Mouse (Mus musculus) CH12.LX (cell line): Measurements from ENCODE around the gene Tmem63b. TPM values are rescaled to one million over a fixed set of nuclear protein-coding genes. Genes with fewer than 3 reads are reported as not detected.

Experiments used
- DNase-seq: peaks from one replicate; pipeline ENCODE4 v3.0.0-alpha.2; 2013; ENCODE audit errors: extremely low read depth
- H3K27ac ChIP-seq: 2 replicates; pipeline ENCODE4 v1.5.1; 2012; ENCODE audit warnings: low read depth, mild to moderate bottlenecking, control low read depth, moderate library complexity; ENCODE audit not compliant: insufficient read depth
- H3K27me3 ChIP-seq: replicated peaks from 2 replicates; pipeline ENCODE3; 2012; ENCODE audit warnings: inconsistent platforms
- H3K36me3 ChIP-seq, 2 experiments: replicated peaks in 1 of 2; 2 replicates each; pipeline versions ENCODE3 to v1.6.1; 2012; ENCODE audit warnings: inconsistent platforms in 1 of 2, low read length in 1 of 2, mild to moderate bottlenecking in 1 of 2, mixed read lengths in 1 of 2, moderate library complexity in 1 of 2; ENCODE audit not compliant: control insufficient read depth in 1 of 2, insufficient read depth in 1 of 2
- H3K4me1 ChIP-seq, 2 experiments: 2 replicates each; pipeline ENCODE4 v1.6.1; 2012; ENCODE audit warnings: inconsistent platforms in 1 of 2, moderate library complexity in 1 of 2; ENCODE audit not compliant: insufficient read depth in 2 of 2, control insufficient read depth in 1 of 2
- H3K4me2 ChIP-seq: 2 replicates; pipeline ENCODE4 v1.6.1; 2012; ENCODE audit warnings: low read depth, mild to moderate bottlenecking, control low read depth; ENCODE audit not compliant: poor library complexity, insufficient read depth, severe bottlenecking
- H3K4me3 ChIP-seq, 3 experiments: fragments of 150-350 bp in 1 of 3; sonication (generic) in 1 of 3; replicated peaks in 1 of 3; 2 replicates each; pipeline versions ENCODE3 to v1.5.1; 2011 to 2012; ENCODE audit warnings: low read depth in 2 of 3, low read length in 2 of 3, mild to moderate bottlenecking in 2 of 3, moderate library complexity in 2 of 3, control low read depth in 1 of 3, improper control_type of control experiment in 1 of 3, inconsistent platforms in 1 of 3, mixed read lengths in 1 of 3; ENCODE audit not compliant: poor library complexity in 1 of 3
- H3K79me2 ChIP-seq: replicated peaks from 2 replicates; pipeline ENCODE4 v1.6.1; 2012; ENCODE audit warnings: mild to moderate bottlenecking, moderate library complexity; ENCODE audit not compliant: control insufficient read depth, poor library complexity, insufficient read depth, severe bottlenecking; ENCODE audit errors: extremely low read depth
- H3K9ac ChIP-seq: 2 replicates; pipeline ENCODE4 v1.6.1; 2012; ENCODE audit warnings: low read depth, mild to moderate bottlenecking, control low read depth, moderate library complexity; ENCODE audit not compliant: insufficient read depth
- H3K9me3 ChIP-seq: replicated peaks from 2 replicates; pipeline ENCODE3; 2012; ENCODE audit warnings: low read length, inconsistent platforms, mixed read lengths
- CHD2 ChIP-seq: IDR thresholded peaks from 2 replicates; pipeline ENCODE4 v1.6.1; 2011; ENCODE audit warnings: low read length, improper control_type of control experiment
- CTCF ChIP-seq, 2 experiments: IDR thresholded peaks in 1 of 2; conservative IDR thresholded peaks in 1 of 2; 2 replicates each; pipeline ENCODE4 v1.5.1; 2011 to 2012; ENCODE audit warnings: low read depth in 2 of 2, low read length in 2 of 2, improper control_type of control experiment in 1 of 2, inconsistent platforms in 1 of 2, mild to moderate bottlenecking in 1 of 2, moderate library complexity in 1 of 2
- E2F4 ChIP-seq: IDR thresholded peaks from 2 replicates; pipeline ENCODE4 v1.6.1; 2011; ENCODE audit warnings: low read depth, low read length, improper control_type of control experiment; ENCODE audit not compliant: insufficient replicate concordance
- ELF1 ChIP-seq: IDR thresholded peaks from 2 replicates; pipeline ENCODE4 v1.6.1; 2014; ENCODE audit warnings: low read depth, mild to moderate bottlenecking, inconsistent platforms, low read length, improper control_type of control experiment
- ETS1 ChIP-seq: conservative IDR thresholded peaks from 2 replicates; pipeline ENCODE4 v1.6.1; 2012; ENCODE audit warnings: low read depth, mild to moderate bottlenecking, inconsistent platforms, low read length, improper control_type of control experiment, moderate library complexity
- IRF4 ChIP-seq: IDR thresholded peaks from 2 replicates; pipeline ENCODE4 v1.6.1; 2014; ENCODE audit warnings: low read depth, mild to moderate bottlenecking, inconsistent platforms, low read length, improper control_type of control experiment
- JUND ChIP-seq: conservative IDR thresholded peaks from 2 replicates; pipeline ENCODE4 v1.6.1; 2011; ENCODE audit warnings: low read depth, low read length, improper control_type of control experiment
- KAT2A ChIP-seq: IDR thresholded peaks from 2 replicates; pipeline ENCODE4 v1.6.1; 2012; ENCODE audit warnings: low read length, improper control_type of control experiment, inconsistent platforms; ENCODE audit not compliant: insufficient replicate concordance
- MAFK ChIP-seq: IDR thresholded peaks from 2 replicates; pipeline ENCODE4 v1.6.1; 2011; ENCODE audit warnings: low read length, improper control_type of control experiment; ENCODE audit not compliant: insufficient replicate concordance
- MEF2A ChIP-seq: IDR thresholded peaks from 2 replicates; pipeline ENCODE4 v1.6.1; 2014; ENCODE audit warnings: low read depth, mild to moderate bottlenecking, inconsistent platforms, low read length, improper control_type of control experiment, borderline replicate concordance
- MXI1 ChIP-seq: IDR thresholded peaks from 2 replicates; pipeline ENCODE4 v1.6.1; 2011; ENCODE audit warnings: mild to moderate bottlenecking, low read depth, low read length, improper control_type of control experiment
- NELFE ChIP-seq: IDR thresholded peaks from 2 replicates; pipeline ENCODE4 v1.6.1; 2011; ENCODE audit warnings: low read depth, low read length, improper control_type of control experiment
- NRF1 ChIP-seq: IDR thresholded peaks from 2 replicates; pipeline ENCODE4 v1.6.1; 2014; ENCODE audit warnings: low read depth, mild to moderate bottlenecking, inconsistent platforms, low read length, improper control_type of control experiment, moderate library complexity
- PAX5 ChIP-seq: IDR thresholded peaks from 2 replicates; pipeline ENCODE4 v1.6.1; 2012; ENCODE audit warnings: low read length, inconsistent platforms, mixed read lengths
- POLR2A ChIP-seq: IDR thresholded peaks from 2 replicates; pipeline ENCODE4 v1.6.1; 2011; ENCODE audit warnings: low read depth, mild to moderate bottlenecking, improper control_type of control experiment, low read length
- RAD21 ChIP-seq: IDR thresholded peaks from 2 replicates; pipeline ENCODE4 v1.6.1; 2011; ENCODE audit warnings: low read depth, mild to moderate bottlenecking, low read length, improper control_type of control experiment, moderate library complexity
- SIN3A ChIP-seq: IDR thresholded peaks from 2 replicates; pipeline ENCODE4 v1.6.1; 2012; ENCODE audit warnings: low read length, improper control_type of control experiment, inconsistent platforms
- SMC3 ChIP-seq: IDR thresholded peaks from 2 replicates; pipeline ENCODE4 v1.6.1; 2011; ENCODE audit warnings: low read depth, low read length, improper control_type of control experiment
- TBP ChIP-seq: conservative IDR thresholded peaks from 2 replicates; pipeline ENCODE4 v1.6.1; 2011; ENCODE audit warnings: low read depth, low read length, improper control_type of control experiment
- USF2 ChIP-seq: conservative IDR thresholded peaks from 2 replicates; pipeline ENCODE4 v1.6.1; 2011; ENCODE audit warnings: low read depth, low read length, improper control_type of control experiment
- ZMIZ1 ChIP-seq: IDR thresholded peaks from 2 replicates; pipeline ENCODE4 v1.6.1; 2012; ENCODE audit warnings: low read depth, mild to moderate bottlenecking, inconsistent platforms, low read length, improper control_type of control experiment
- ZNF384 ChIP-seq: IDR thresholded peaks from 2 replicates; pipeline ENCODE4 v1.6.1; 2012; ENCODE audit warnings: low read depth, low read length, improper control_type of control experiment, inconsistent platforms
- dilution Hi-C: fragments of 300-500 bp; cut with MboI; formaldehyde crosslinking; loops from 2 replicates; pipeline ENCODE4 v1.14.3; 2020; ENCODE audit warnings: low sequenced_read_pairs; ENCODE audit not compliant: extremely low pct_unique_long_range_greater_than_20kb, extremely low pct_ligation_motif_present
- in situ Hi-C: fragments of 300-500 bp; cut with MboI; formaldehyde crosslinking; loops from 3 replicates; pipeline ENCODE4 v1.14.3; 2019; ENCODE audit warnings: low sequenced_read_pairs, low pct_ligation_motif_present, low pct_unique_long_range_greater_than_20kb, mixed read lengths
- polyA plus RNA-seq: library from polyadenylated mRNA; unstranded; fragments of >175 nt; gene quantifications from 2 replicates; pipeline ENCODE4 v1.2.1, GENCODE M21; 2012; ENCODE audit warnings: low read depth; ENCODE audit not compliant: insufficient read length
- total RNA-seq, 2 experiments: library from RNA; depleted of rRNA; stranded (reverse); fragments of 300-350 nt in 1 of 2; fragments of >200 nt in 1 of 2; gene quantifications; 2 replicates each; pipeline ENCODE4 v1.2.3; 2012 to 2014

Tmem63b gene
- total and polyA plus RNA-seq, 3 experiments: 3.5 to 10.3 (median 6.3) TPM

DNA sequence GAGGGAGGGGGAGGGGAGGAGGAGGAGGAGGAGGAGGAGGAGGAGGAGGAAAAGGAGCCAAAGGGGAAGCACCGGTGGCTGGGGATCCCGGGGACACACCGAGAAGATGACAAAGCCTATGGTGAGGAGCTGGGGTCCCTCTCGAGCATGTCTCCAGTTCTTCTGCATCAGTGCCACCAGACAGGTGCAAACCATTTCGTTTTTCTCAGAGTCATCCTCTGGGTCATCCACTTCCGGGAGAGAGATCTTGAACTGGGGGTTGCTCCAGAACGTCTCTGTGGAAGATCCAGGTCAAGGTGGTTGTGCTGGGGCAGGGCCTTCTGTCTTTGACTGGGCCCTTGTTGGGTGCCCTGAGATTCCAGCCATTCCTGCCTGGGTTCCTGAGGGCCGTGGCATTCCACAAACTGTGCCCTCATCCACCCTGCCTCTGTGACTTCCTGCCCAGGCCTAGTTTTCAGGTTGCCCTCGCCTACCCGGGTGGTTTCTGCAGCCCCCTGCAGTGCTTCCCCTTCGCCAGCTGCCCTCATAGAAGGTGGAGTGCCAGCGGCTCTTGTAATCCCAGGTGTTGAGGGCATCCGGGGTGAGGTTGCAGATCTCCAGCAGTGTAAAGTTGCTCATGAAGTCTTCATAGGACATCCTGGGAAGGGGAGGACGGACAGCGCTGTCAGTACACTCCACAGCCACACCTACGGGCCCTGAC lies 48.0 kb downstream of the Tmem63b start:
- Histone ChIP-seq H3K9ac (no peak overlapping the region), H3K4me3 (no peak overlapping the region), H3K27me3 (peaks cover 3% of the 10 kb centered on the region), H3K36me3 (no peaks in the 10 kb centered on the region), H3K9me3 (no peaks in the 10 kb centered on the region), H3K27ac (no peak overlapping the region), H3K4me2 (no peak overlapping the region), H3K4me1 (peaks cover 4 to 11% of the 10 kb centered on the region in 2 experiments), H3K79me2 (no peaks in the 10 kb centered on the region)
- TF ChIP-seq NELFE: no peak
- TF ChIP-seq POLR2A: no peak
- TF ChIP-seq KAT2A: no peak
- no peak for TF ChIP-seq MEF2A
- TF ChIP-seq IRF4: no peak
- no peak for TF ChIP-seq SMC3
- TF ChIP-seq JUND: no peak
- TF ChIP-seq E2F4: no peak
- no peak for TF ChIP-seq ETS1
- no peak for TF ChIP-seq NRF1
- TF ChIP-seq RAD21: no peak
- TF ChIP-seq CTCF (conservative IDR thresholded peaks at IDR 0.05 in 1 of 2, IDR thresholded peaks at IDR 0.05 in 1 of 2; ENCODE audit: low read depth in 2 of 2, low read length in 2 of 2): no peak
- TF ChIP-seq ZMIZ1: no peak
- no peak for TF ChIP-seq USF2
- no peak for TF ChIP-seq ZNF384
- TF ChIP-seq SIN3A: no peak
- no peak for TF ChIP-seq ELF1
- TF ChIP-seq PAX5: no peak
- DNase-seq: no peak
- dilution Hi-C loops (no loop called here), in situ Hi-C loops (no loop called here)

DNA sequence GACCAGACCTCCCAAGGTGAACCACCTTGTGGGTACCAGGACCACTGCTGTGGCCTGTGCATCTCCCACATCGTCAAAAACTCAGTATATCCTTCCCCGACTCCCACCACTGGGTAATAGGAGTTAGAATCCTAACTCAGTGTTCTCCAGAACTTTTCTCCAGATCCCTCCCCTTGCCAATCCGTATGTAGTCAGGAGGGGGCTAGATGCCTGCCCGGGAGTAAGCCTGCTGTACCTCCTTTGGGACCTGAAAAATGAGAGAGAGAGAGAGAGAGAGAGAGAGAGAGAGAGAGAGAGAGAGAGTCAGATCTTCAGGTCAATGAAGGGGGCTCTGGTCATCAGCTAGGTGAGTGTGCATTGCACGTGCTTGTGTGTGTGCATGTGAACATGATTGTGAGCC lies 52.7 kb downstream of the Tmem63b start:
- no peak for TF ChIP-seq MXI1
- TF ChIP-seq ZMIZ1: no peak
- TF ChIP-seq MAFK: no peak
- no peak for TF ChIP-seq TBP
- no peak for TF ChIP-seq ELF1
- TF ChIP-seq MEF2A: no peak
- no peak for TF ChIP-seq CHD2
- TF ChIP-seq, all 38 proteins: peak for 0
- H3K4me2 ChIP-seq: no peak overlapping the region
- H3K79me2 ChIP-seq: no peaks in the 10 kb centered on the region
- no peaks in the 10 kb centered on the region for H3K9me3 ChIP-seq
- H3K4me1 ChIP-seq: peaks cover 14 to 39% of the 10 kb centered on the region in 2 experiments
- dilution Hi-C loops (no loop called here), in situ Hi-C loops (no loop called here)
- H3K9ac ChIP-seq: no peak overlapping the region
- H3K27ac ChIP-seq: no peak overlapping the region
- H3K4me3 ChIP-seq: no peak overlapping the region
- peaks cover 3% of the 10 kb centered on the region for H3K27me3 ChIP-seq
- no peaks in the 10 kb centered on the region for H3K36me3 ChIP-seq
- no peak for DNase-seq
